Mouse (Mus musculus): ENCODE measurements around the gene Tex48.

Tex48 gene

DNA sequence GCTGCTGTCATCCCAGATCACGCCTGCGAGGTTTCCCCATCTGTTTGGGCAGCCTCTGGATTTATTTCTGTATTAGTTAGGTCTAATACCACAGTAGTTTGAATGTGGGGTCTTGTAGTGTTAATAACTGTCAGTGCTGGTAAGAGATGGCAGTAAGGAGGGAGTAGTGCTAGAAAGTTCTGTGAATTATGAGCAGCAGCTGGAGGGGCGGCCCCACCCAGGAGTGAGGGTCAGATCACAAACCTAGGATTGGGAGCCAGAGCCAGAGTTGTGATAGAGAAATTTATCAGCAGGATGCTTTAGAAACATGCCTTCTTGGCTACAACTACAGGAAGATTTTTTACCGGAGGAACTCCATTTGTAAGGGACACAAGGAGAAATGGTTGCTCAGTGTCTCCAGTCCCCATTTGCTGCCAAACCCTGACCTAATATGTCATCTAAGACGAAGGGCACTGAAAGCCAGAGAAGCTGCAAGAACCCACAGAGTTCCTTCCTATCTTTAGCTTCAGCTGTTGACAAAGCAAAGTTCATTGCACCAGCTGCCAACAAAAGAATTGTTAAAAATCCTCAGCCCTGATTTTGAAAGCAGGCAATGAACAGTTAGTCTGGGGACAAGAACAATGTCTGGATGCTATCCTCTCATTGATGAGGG is 27.6 kb downstream of the Tex48 start:
- DNase-seq (ENCODE audit: low spot score in 2 of 2), result no peak

DNA sequence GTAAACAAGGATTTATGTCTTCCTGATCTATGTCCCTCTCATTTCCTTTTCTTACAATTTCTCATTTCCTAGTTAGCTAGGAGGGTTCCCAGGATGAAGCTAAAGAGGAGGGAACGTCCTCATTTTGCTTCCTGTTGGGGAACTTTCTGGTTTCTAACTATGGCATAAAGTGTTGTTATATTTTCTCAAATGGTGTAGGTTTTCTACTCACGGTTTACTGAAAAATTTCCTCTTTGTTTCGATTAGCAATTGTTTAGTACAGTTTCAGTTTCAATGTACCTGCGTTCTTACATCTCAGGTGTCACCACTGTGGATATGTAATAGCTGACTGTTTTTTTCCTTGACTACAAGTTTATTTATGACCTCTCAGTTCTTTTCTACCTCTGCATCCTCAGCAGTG is 31.7 kb downstream of the Tex48 start:
- no peak for DNase-seq (ENCODE audit: low spot score in 2 of 2)

DNA sequence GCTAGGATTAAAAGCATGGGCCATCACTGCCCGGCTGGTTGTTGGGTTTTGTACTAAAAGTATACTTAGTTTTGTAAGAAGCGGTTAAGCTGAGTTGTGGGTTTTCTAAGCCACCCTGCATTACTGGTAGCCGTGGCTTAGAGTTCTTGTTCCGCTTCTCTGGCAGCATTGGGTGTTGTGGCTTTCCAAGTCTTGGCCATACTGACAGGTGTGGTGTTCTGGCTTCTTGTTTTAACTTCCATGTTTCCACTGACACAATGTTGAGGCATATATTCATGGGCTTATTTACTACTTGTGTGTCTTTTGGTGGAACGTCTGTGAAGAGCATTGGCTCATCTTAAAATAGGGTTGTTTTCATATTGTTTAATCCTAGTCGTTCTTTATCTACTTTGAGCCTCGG is 32.2 kb downstream of the Tex48 start:
- DNase-seq (ENCODE audit: low spot score in 2 of 2), result no peak

DNA sequence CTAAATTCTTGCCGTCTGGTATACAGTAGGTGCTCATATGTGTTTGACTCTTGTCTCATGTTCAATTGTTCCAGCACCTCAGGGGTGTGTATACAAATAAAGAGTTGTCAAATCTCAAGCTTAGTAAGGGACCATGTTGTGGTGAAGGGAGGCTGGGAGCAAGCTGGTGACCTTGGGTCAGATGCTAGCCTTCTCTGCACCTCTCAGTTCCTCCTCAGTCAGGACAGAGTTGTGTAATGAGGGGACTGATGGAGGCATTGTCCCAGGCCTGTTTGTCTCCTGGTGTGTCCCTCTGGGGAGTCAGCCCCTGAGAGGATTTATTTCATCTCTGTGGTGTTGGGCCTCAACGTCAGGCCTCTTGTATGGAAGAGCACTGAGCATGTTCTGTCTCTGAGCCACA is 36.0 kb downstream of the Tex48 start:
- DNase-seq (ENCODE audit: low spot score in 2 of 2), result no peak

DNA sequence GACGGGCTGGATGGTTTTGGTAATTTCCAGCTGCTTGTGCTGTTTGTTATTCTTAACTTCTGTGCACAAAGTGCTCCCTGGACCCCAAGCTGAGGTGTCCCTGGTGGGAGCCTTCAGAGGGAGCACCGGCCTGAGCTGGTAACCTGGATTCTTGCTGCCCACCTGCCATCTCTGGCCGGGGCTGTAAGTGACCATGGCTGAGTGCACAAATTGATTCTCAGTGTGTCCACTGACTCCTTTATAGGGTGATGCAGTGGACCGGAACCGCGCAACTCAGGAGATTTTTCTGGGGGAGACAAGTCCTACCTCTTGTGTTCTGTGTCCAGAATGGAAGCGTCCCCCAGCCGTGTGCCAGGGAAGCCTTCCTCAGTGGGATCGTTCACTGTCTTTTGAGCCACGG is 37.0 kb downstream of the Tex48 start:
- DNase-seq (ENCODE audit: low spot score in 2 of 2), result no peak

DNA sequence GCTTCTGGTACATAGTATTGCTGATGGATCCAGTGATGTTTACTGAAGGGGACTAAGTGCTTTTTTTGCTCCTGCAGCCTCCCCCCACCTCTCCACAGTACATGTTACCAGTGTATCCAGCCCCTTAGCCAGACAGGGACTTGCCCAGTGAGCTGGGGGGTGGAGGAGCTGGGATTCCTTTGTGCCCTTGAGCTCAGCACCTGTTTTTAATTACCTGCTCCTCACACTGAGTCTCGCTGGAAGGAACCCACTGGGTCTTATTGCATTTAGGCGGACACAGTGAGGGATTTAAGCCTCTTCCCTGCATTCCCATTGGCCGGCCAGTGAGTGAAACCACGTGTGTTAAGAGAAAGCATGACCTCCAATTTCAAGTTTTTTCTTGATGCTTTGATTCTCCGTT is 39.6 kb downstream of the Tex48 start:
- no peak for DNase-seq (ENCODE audit: low spot score in 2 of 2)

DNA sequence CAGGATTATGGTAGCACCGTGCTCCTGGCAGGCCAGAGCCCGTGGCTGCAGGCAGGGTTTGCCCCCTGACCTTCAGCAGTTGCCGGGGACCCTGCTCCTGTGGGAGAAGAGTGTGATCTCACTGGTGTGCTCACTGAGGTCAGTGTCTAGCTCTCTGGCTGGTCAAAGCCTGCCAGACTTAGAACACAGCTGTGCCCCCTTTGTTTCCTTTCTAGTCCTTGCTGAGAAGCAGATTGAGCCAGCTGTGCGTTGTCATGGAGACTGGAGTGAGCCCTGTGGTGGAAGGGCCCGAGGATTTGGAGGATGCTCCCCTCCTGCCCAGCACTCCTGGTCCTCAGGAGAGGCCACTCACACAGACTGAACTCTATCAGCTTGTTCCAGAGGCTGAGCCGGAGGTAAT is 42.1 kb downstream of the Tex48 start:
- no peak for DNase-seq (ENCODE audit: low spot score in 2 of 2)

DNA sequence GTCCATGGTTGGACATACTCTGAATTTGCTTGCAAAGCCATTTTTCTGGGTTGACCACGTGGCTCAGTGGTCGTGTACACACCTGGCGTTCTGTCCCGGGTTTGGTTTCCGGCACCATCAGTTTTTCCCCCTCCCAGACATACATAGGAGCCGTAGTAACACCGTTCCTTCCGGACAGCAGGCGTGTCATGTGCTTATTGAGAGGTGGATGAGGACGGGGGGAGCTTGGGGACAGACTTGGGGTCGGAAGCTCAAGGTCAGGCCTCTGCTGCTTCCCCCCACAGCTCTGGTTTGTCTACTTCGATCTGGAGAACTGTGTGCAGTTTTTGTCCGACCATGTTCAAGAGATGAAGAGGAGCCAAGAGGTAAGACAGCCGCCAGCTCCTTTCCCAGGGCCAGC is 42.6 kb downstream of the Tex48 start:
- no peak for DNase-seq (ENCODE audit: low spot score in 2 of 2)

DNA sequence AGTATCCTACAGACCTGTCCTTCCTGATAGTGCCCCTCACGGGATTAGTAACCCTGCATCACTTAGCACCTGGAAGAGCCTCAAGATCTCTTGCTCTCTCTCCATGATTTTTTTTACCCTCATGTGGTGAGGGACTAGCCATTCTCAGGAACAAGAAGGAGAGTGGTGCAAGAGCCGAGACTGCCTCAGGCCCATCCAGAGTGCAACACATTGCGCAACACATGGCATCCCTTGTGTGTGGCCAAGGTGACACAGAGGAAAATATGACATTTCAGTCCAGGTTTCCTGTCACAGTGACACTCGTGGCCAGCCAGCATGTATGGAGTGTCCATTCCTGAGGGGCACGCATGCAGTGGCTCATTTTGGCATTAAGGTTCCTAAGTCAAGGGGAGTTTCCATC is 49.6 kb downstream of the Tex48 start:
- no peak for DNase-seq (ENCODE audit: low spot score in 2 of 2)

DNA sequence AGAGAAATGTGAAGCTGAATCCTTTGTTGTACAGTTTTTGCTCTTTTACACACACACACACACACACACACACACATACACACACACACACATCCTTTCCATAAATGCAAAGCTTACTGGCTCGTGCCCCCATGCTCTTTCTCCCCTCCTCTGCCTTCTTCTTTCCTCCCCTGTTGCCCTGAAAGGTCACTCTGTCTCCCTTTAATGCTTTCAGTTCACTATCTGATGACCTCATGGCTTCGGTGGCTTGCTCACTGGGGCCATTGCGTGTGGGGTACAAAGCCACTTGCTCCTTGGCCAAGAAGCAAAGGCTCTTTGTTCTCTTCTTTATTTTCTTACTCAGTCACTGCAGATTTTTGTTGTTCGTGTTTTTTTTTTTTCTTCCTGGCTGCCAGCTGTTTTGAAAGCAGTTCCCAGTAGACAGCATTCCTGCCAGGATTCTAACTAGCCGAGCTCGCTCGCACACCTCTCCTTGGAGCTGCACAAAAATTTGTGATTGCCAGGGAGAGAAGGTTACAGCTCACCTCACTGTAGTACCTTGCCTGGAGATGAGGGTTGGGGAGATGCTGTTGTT is 51.9 kb downstream of the Tex48 start:
- DNase-seq (ENCODE audit: low spot score in 2 of 2), result no peak

DNA sequence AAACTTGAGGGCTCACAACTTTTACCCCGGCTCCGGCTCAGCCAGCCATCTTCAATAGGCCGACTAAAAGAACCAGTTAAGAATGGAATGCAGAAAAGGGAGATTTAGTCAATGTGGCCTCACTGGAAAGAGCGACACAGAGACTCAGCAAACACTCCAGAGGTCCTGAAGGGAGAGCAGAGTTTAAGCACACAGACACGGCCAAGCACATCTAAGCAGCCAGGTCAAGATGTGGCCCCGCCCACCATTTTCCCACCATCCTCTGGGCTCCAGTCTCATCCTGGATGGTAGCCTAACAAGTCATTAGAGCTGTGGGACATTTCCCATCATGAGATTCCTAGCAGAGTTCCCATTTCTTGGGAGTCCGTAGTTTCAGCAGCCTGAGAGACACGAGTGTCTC is 52.9 kb downstream of the Tex48 start:
- DNase-seq (ENCODE audit: low spot score in 2 of 2), result no peak

DNA sequence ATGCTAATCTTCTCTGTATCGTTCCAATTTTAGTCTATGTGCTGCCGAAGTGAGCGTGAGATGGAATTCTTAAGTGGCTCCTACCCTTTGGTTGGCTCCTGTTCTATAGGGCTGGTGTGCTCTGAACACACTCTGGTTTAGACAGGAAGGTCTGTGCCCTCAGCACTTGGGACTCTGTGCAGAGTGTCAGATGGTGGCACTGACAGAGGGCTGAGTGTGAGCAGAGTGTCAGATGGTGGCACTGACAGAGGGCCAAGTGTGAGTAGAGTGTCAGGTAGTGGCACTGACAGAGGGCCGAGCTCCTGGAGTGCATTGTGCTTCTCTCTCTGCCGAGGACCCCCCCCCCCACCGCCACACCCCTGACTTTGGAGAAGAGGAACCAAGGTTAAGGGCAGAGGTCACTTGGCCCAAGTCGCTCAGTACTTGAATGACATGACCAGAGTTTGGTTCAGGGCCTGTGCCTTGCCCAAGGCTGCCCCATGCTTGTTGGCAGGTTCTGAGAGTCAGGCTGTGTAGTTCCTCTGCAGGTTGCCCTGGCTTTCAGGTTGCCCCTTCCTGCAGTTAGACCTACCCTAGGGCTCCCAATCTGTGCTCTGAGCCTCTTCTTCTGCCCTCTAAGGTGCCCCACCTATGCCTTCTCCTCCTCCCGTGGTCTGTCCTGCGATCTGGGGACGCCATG is 54.4 kb downstream of the Tex48 start:
- no peak for DNase-seq (ENCODE audit: low spot score in 2 of 2)

DNA sequence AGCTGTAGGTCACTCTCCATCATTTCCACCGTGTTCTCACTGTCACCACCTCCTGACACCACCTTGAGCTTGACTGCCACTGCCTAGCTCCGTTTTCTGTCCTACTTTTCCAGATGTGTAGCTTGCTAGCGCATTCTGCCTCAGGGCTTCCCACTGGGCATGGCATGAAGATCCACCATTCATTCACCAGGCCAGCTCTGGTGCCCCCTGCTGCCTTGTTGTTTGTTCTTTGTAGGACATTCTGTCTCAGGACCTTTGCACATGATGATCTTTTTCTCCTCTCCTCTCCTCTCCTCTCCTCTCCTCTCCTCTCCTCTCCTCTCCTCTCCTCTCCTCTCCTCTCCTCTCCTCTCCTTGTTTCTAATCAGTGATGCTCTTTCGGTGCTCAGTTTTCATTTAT is 59.5 kb downstream of the Tex48 start:
- no peak for DNase-seq (ENCODE audit: low spot score in 2 of 2)

DNA sequence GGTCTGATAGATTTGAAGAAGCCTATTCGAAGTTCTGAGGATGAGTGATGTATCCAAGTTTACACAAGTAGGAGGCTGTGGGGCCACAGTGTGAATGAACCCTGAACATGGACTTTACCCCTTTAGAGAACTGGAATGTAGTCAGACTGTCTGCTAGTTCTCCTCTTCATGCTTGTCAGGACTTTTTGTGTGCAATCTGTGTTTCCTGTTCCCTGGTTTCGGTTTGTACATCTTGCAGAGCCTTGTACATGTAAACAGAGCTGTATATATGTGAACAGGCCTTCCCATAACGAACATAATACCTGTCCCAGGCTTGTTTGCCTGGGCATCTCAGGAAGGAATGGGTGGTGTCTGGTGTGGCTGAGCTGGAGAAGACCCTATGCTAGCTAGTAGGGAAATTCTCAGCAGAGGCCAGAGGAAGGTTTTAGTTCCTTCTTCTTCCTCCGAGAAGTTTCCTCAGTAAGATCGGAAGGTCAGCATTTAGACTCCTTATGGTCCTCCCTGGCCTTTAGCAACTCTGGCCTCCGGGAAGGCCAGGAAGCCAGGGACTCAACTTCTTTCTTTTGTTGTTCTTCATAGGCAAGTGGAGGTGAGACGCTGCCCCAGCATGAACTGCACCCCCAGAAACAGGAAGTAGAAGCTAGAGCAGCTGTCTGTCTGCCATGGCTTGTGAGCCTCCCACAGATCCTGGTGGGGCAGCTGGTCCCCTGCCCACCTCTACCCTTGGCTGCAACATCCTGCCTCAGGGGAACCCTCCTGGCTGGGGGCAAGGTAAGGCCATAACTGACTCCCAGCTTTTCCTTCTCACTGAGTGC is 60.2 kb downstream of the Tex48 start:
- DNase-seq (ENCODE audit: low spot score in 2 of 2), result no peak

DNA sequence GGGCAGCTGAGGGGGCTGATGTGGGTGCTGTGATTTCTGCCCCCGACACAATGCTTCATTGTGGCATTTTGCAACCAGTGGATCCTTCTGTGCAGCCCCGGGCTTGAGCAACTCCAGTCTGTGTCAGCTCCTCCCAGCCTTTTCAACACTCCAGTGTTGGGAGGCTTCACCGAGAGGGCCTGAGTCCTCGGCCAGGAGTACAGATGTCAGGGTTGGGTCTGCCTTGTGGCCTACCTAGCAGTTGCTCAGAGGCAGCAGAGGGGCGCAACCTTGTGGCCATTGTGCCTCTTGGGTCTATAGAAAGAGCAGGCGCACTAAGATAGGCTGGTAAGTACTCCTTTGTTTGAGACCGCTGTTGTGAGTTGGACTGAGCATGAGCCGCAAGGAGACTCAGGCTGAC is 62.1 kb downstream of the Tex48 start:
- DNase-seq (ENCODE audit: low spot score in 2 of 2), result no peak

DNA sequence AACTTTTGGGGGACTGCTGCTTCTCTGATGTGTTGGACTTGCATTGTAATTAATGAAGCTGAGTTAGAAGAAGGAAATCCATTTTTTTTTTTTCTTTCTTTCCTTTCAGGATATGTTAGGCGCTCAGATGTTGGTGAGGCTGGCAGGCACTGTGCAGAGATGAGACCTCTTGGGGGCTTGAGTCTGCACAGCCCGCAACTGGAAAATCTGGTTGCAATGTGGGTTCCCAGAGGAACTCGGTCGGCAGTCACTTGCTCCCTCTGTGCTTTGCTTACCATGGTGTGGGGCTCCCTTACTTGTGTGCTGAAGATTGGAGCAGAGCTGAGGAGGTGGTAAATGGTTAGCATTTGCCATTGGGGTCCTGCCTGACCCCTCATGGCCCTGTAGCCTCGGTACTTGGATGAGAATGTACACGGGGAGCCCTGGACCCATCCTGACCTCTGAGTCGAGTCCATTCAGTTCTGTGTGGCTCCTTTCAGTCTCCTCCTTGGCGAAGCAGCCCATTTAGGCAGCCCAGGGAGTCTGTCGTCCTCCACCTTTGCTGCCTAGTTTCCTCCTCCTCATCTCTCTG is 63.0 kb downstream of the Tex48 start:
- no peak for DNase-seq (ENCODE audit: low spot score in 2 of 2)

DNA sequence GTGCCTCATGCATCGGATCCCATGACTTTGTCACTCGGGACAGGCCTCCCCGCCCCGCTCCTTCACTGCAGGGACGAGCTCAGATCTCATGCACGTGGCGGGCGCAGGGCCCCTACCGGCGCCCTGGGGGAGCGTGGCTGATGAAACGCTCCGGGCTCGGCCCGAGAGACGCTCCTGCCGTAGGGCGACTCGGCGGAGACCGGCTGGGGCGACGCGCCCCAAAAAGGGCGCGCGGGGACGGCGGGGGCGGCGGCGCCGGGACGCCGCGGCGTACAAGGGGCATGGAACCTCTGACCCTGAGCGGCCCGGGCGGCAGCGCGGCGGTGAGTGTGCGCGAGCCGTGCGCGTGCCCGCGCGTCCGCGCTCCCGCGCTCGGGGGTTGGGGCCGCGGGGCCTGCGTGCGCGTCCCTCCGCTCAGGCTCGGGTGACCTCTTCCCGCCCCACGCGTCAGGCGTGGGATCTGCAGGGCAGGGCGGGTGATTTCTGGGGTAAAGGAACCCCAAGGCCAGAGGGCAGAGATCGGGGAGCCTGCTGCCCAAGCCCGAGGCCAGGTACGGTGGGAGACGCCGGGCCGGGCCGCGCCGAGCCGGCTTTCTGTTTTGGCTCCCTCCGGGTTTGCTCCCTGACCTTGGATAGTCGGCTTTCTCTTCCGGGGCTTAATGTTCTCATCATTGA is 63.7 kb downstream of the Tex48 start, which contains the start of gene Tmem268:
Gene Tmem268, plus strand, starts transcription at position 375 of the 675 bp plus-strand sequence.
- DNase-seq (ENCODE audit: low spot score in 2 of 2), result peak; percentile 66 to 68

DNA sequence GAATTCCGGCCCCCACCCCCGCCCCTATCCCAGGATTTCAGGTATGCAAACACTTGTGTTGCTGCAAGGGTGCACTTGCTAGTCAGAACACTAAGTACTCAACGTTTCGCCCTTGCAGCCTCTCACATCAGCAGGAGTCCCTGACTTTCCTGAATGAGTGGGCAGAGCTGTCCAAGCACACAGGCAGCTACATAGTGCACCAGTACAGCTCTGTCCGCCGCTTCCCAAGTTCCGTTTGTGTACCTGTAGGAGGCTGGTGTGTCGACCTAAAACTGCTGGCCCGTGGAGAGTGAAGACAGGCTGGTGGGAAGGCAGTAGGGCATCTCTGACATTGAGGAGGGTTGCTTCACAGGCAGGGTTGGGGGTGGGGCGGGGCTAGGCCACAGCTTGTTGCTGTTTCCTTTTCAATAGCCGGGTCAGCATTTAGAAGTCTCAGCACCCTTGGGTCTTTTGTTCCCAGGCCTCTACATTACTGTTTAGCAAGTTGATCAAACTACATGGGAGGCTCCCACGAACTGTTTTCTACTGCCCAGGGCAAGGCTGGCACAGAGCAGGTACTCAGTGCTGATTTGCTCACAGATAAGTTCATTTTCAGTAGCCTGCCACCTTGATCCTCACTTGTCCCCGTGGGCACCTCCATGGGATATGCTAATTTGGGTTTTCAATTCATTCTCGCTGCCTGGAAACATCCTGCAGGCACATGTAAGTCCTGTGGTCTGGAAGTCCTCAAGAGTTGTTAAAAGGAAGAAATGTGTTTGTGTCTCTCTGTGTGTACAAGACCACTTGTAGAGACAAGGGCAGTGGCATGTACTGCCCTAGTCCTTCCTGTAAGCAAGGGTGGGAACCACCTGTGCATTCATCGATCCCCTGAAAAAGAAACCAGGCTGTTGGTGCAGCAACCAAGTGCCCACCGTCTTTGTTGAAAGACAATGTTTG is 64.8 kb downstream of the Tex48 start:
- DNase-seq (ENCODE audit: low spot score in 2 of 2), result no peak
